Mouse (Mus musculus): ENCODE results near the gene Pan3. TPM values are rescaled to one million over a fixed set of nuclear protein-coding genes. Genes with fewer than 3 reads are reported as not detected.
A peak's percentile ranks its signal among the peaks of the same experiment; 100 is the strongest.
"Not testable (repeated sequence)": the region's sequence is repeated elsewhere in the genome, so short reads cannot be mapped to it uniquely, and the experiment has no call there.

Pan3 gene
- polyA plus RNA-seq, 1 experiment from 2014 or later, result 39.7 TPM

DNA sequence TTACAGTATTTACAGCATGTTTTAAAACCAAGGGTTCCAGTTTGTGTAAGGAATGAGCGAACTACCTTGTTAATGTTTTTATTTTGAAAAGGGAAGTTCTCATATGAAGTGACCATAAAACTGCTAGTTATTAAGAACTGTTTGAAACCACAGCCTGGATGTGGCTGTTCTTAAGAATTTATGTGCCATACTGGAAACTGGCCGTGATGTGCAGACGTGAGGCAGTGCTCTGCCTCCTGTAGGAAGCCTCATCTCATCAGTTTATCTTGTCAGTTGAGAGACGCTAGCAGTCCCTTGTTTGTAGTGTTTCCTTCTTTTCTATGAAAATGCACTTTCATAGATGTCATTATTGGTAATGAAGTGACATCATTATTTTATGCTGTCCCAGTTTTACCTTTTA lies 109.9 kb downstream of the Pan3 start:
- 93% methylated on average over 4 of the region's 4 CpGs for WGBS
- DNase-seq (ENCODE audit: low spot score), result no peak
- Histone ChIP-seq H3K27ac (ENCODE audit: low read depth, low read length) (no peak overlapping the region), H3K4me2 (ENCODE audit: low read length) (no peak overlapping the region), H3K4me1 (ENCODE audit: control insufficient read depth, insufficient read depth, low read length) (no peaks in the 10 kb centered on the region), H3K36me3 (ENCODE audit: control insufficient read depth, insufficient read depth, low read length) (peaks cover 71% of the 10 kb centered on the region), H3K27me3 (replicated peaks; ENCODE audit: control insufficient read depth, insufficient read depth, low read length) (no peaks in the 10 kb centered on the region), H3K4me3 (ENCODE audit: low read depth, low read length) (no peak overlapping the region), H3K9ac (ENCODE audit: low read length) (no peak overlapping the region), H3K9me3 (replicated peaks; ENCODE audit: control insufficient read depth, low read length) (no peaks in the 10 kb centered on the region)
- no peak for ATAC-seq

DNA sequence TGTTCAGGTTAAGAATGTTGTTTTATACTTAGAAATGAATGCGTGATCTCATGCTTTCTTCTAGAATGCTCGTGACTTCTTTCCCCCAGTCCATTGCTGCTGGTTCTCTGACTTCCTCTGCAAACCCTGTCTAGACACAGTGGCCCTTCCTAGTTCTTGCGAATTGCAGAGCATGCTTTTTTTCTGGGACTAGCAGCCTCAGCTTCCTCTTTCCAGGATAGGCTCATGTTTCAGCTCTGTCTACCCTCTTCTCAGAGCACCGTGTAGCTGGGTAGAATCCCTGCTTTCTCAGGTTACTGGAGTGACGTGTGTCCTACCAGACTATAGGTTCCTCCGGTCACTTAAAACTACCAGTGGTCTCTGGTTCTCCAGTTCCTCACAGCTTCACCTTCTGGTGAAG lies 112.3 kb downstream of the Pan3 start:
- H3K27ac ChIP-seq (ENCODE audit: low read depth, low read length), result no peak overlapping the region
- H3K27me3 ChIP-seq (replicated peaks; ENCODE audit: control insufficient read depth, insufficient read depth, low read length), result no peaks in the 10 kb centered on the region
- no peak overlapping the region for H3K9ac ChIP-seq (ENCODE audit: low read length)
- H3K4me3 ChIP-seq (ENCODE audit: low read depth, low read length), result no peak overlapping the region
- DNase-seq (ENCODE audit: low spot score) (no peak), ATAC-seq (no peak)
- H3K4me2 ChIP-seq (ENCODE audit: low read length), result no peak overlapping the region
- H3K4me1 ChIP-seq (ENCODE audit: control insufficient read depth, insufficient read depth, low read length), result no peaks in the 10 kb centered on the region
- H3K9me3 ChIP-seq (replicated peaks; ENCODE audit: control insufficient read depth, low read length), result no peaks in the 10 kb centered on the region
- 87% methylated on average over 6 of the region's 6 CpGs for WGBS
- peaks cover 74% of the 10 kb centered on the region for H3K36me3 ChIP-seq (ENCODE audit: control insufficient read depth, insufficient read depth, low read length)

DNA sequence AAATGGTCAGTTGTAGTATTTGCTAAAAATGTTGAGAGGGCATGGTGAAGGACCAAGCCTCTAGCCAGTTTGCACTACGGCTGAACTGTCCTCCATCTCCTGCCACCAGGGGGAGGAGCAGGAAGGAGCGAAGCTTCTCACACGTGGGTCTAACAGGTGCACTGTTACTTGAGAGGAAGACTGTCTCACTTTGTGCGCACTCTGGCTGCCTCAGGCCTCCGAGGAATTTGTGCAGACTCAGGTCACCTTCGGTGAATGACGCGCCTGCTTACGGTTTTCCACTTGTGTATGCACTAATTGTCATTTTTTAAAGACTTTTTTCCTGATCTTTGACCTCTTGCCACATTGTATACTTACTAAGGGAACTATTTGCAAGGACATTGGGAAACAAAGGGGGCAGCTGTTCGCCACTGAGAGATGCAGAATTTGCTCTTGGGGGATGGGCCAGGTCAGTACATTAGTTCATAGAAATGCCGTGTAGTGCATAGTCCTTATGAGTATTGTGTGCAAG lies 115.8 kb downstream of the Pan3 start:
- no peak for ATAC-seq
- H3K4me3 ChIP-seq (ENCODE audit: low read depth, low read length), result no peak overlapping the region
- H3K36me3 ChIP-seq (ENCODE audit: control insufficient read depth, insufficient read depth, low read length), result peaks cover 75% of the 10 kb centered on the region
- no peak overlapping the region for H3K27ac ChIP-seq (ENCODE audit: low read depth, low read length)
- WGBS, result 71% methylated on average over 11 of the region's 11 CpGs
- H3K4me1 ChIP-seq (ENCODE audit: control insufficient read depth, insufficient read depth, low read length), result no peaks in the 10 kb centered on the region
- DNase-seq (ENCODE audit: low spot score), result peak; percentile 16
- no peaks in the 10 kb centered on the region for H3K9me3 ChIP-seq (replicated peaks; ENCODE audit: control insufficient read depth, low read length)
- H3K9ac ChIP-seq (ENCODE audit: low read length), result no peak overlapping the region
- H3K4me2 ChIP-seq (ENCODE audit: low read length), result no peak overlapping the region
- no peaks in the 10 kb centered on the region for H3K27me3 ChIP-seq (replicated peaks; ENCODE audit: control insufficient read depth, insufficient read depth, low read length)

DNA sequence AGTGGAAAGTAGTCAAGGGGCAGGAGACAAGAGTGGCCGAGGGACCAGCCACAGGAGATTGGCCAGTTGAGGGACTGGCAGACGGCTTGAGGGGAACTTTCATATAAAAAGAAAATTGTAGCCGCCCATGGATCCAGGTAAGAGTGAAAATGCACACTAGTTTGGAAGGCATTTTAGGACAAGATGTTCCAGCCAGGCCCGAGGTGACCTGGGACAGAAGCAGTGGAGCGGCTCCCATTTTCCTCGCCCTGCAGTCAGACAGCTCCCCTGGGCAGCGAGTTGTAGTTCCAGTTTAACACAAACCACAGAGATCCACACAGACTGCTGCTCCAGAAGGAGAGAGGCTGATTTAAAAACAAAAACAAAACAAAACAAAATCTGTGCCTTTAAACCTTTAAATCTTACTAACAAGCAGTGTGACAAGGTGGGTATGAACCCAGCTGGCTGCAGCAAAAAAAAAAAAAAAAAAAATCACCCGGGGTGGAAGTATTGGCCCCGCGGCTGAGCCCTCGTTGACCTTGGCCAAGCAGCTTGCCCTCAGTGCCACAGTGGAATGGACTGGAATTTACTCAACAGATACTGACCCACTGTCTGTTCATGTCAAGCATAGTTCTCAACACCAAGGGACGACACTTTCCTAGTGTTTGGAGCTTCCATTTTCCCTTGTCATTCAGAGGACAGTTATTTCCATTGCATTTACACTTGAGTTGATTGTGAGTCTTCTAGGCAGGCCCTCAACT lies 119.2 kb downstream of the Pan3 start:
- no peaks in the 10 kb centered on the region for H3K4me1 ChIP-seq (ENCODE audit: control insufficient read depth, insufficient read depth, low read length)
- no peak overlapping the region for H3K4me2 ChIP-seq (ENCODE audit: low read length)
- no peak for ATAC-seq
- no peaks in the 10 kb centered on the region for H3K27me3 ChIP-seq (replicated peaks; ENCODE audit: control insufficient read depth, insufficient read depth, low read length)
- 90% methylated on average over 12 of the region's 12 CpGs for WGBS
- no peak for DNase-seq (ENCODE audit: low spot score)
- no peak overlapping the region for H3K9ac ChIP-seq (ENCODE audit: low read length)
- no peaks in the 10 kb centered on the region for H3K9me3 ChIP-seq (replicated peaks; ENCODE audit: control insufficient read depth, low read length)
- H3K4me3 ChIP-seq (ENCODE audit: low read depth, low read length), result no peak overlapping the region
- no peak overlapping the region for H3K27ac ChIP-seq (ENCODE audit: low read depth, low read length)
- peaks cover 54% of the 10 kb centered on the region for H3K36me3 ChIP-seq (ENCODE audit: control insufficient read depth, insufficient read depth, low read length)

DNA sequence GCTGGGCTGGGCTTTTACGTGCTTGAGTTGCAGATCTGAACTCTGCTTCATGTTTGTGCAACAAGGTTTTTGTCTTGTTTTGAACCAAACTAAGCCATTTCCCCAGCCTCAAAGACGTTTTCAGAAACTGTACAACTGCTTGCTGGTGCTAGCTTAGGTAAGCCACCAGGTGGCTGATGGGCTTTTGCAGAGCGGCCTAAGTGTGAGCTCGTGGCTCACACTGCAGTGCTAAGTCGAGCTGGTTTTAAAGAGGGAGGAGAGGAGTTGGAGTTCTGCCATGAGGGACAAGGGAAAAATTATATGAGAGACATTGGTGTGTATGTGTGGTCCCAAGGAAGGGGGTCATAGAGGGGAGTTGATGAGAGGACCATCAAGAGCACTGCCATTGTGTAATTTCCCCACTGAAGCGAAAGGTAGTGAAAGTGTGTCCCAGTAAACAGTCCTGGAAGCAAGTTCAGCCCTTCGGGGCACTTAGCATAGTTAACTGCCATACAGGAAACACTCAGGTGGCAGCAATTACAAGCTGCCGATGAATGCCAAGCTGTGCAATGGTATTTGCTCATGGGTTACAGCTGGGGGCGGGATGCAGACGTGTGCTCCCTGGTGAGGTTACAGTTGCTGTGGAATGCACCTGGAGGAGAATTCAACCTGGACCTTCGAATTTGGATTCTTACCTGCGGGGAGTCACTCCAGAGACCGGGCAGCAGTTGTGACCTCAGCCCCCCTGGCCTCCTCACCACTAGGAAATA lies 122.1 kb downstream of the Pan3 start:
- Histone ChIP-seq H3K4me2 (ENCODE audit: low read length) (no peak overlapping the region), H3K27ac (ENCODE audit: low read depth, low read length) (no peak overlapping the region), H3K9ac (ENCODE audit: low read length) (no peak overlapping the region), H3K4me1 (ENCODE audit: control insufficient read depth, insufficient read depth, low read length) (no peaks in the 10 kb centered on the region), H3K36me3 (ENCODE audit: control insufficient read depth, insufficient read depth, low read length) (peaks cover 35% of the 10 kb centered on the region), H3K9me3 (replicated peaks; ENCODE audit: control insufficient read depth, low read length) (no peaks in the 10 kb centered on the region), H3K27me3 (replicated peaks; ENCODE audit: control insufficient read depth, insufficient read depth, low read length) (no peaks in the 10 kb centered on the region), H3K4me3 (ENCODE audit: low read depth, low read length) (no peak overlapping the region)
- WGBS, result 88% methylated on average over 13 of the region's 13 CpGs
- no peak for ATAC-seq
- no peak for DNase-seq (ENCODE audit: low spot score)

DNA sequence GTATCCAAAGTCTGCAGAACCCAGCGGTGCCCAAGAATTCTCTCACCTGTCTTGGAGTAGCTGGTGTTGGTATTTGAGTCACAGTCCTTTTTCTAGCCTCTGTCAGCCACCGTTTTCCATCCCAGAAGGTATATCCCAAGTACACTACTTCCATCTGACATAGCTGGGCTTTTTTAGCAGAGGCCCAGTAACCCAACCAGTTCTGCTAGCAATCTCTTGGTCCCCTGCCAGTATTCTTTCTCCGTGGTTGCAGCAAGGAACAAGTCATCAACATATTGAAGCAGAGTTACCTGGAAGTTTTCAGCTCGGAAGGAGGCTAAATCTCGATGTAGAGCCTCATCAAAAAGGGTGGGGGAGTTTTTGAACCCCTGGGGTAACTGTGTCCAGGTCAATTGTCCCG lies 127.7 kb downstream of the Pan3 start:
- H3K36me3 ChIP-seq (ENCODE audit: control insufficient read depth, insufficient read depth, low read length); H3K4me1 ChIP-seq (ENCODE audit: control insufficient read depth, insufficient read depth, low read length); H3K27me3 ChIP-seq (replicated peaks; ENCODE audit: control insufficient read depth, insufficient read depth, low read length); H3K9ac ChIP-seq (ENCODE audit: low read length); H3K9me3 ChIP-seq (replicated peaks; ENCODE audit: control insufficient read depth, low read length); DNase-seq (ENCODE audit: low spot score); H3K27ac ChIP-seq (ENCODE audit: low read depth, low read length); ATAC-seq; H3K4me2 ChIP-seq (ENCODE audit: low read length); H3K4me3 ChIP-seq (ENCODE audit: low read depth, low read length): not testable (repeated sequence)
- 73% methylated on average over 5 of the region's 6 CpGs for WGBS

DNA sequence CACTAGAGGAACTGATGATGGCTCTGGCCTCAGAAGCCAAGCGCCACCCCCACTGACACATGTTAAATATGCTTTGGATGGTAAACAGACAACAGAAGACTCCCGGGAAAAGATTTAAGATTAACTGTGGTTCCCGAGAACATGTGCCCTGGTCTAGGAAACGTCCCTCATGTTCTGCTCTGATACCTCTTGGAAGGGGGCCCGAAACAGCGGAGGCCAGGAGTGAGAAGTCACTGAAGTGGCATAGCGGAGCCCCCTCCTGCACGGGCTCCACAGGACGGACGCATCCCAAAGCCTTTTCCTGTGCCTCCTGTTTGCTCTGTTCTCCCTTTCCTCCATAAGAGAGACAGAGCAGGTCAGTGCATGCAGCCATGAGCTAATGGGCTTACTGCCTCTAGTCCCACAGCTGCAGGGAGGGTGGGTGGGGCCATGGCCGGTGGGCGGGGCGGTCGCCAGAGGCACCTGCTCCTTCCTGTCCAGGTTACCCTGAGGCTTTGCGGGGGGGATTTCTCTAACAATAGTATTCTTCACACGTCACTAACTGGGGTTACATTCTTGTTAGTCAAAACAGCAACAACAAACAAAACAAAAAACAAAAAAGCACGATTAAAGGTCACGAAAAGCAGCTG lies 133.7 kb downstream of the Pan3 start:
- Histone ChIP-seq H3K36me3 (ENCODE audit: control insufficient read depth, insufficient read depth, low read length) (no peaks in the 10 kb centered on the region), H3K27me3 (replicated peaks; ENCODE audit: control insufficient read depth, insufficient read depth, low read length) (no peaks in the 10 kb centered on the region), H3K9ac (ENCODE audit: low read length) (no peak overlapping the region), H3K27ac (ENCODE audit: low read depth, low read length) (no peak overlapping the region), H3K4me3 (ENCODE audit: low read depth, low read length) (no peak overlapping the region), H3K4me2 (ENCODE audit: low read length) (no peak overlapping the region), H3K9me3 (replicated peaks; ENCODE audit: control insufficient read depth, low read length) (no peaks in the 10 kb centered on the region), H3K4me1 (ENCODE audit: control insufficient read depth, insufficient read depth, low read length) (no peaks in the 10 kb centered on the region)
- no peak for ATAC-seq
- DNase-seq (ENCODE audit: low spot score), result no peak
- WGBS, result 39% methylated on average over 18 of the region's 18 CpGs

DNA sequence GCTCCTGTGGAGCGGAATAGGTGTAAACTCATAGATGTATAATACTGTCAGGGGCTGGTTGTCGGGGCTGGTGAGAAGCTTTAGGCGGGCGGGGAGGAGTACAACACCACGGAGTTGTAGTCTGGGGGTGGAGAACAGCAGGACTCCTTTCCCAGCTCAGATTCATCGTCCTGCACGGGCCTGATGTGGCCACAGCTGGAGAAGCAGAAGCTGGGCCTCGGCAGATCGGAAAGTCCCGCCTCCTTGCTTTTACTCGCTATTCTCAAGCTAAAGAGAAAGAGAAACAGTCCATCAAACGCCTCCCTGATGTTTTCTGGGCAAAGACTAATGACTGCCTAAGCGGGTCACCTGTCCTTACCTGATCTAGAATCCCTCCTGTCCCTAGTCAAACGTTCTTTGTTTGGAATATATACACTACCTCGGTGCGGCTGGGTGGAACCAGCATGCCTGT lies 134.2 kb downstream of the Pan3 start:
- 22% methylated on average over 16 of the region's 16 CpGs for WGBS
- H3K27ac ChIP-seq (ENCODE audit: low read depth, low read length), result no peak overlapping the region

More for the DNA sequence above, 134.2 kb downstream of the Pan3 start:
- no peaks in the 10 kb centered on the region for H3K36me3 ChIP-seq (ENCODE audit: control insufficient read depth, insufficient read depth, low read length)
- ATAC-seq (0 out of 2 replicates have a peak, but pooled peaks have one; percentile 20), DNase-seq (ENCODE audit: low spot score) (no peak)
- no peak overlapping the region for H3K9ac ChIP-seq (ENCODE audit: low read length)
- no peaks in the 10 kb centered on the region for H3K9me3 ChIP-seq (replicated peaks; ENCODE audit: control insufficient read depth, low read length)
- H3K4me3 ChIP-seq (ENCODE audit: low read depth, low read length), result no peak overlapping the region
- no peak overlapping the region for H3K4me2 ChIP-seq (ENCODE audit: low read length)
- H3K4me1 ChIP-seq (ENCODE audit: control insufficient read depth, insufficient read depth, low read length), result no peaks in the 10 kb centered on the region
- no peaks in the 10 kb centered on the region for H3K27me3 ChIP-seq (replicated peaks; ENCODE audit: control insufficient read depth, insufficient read depth, low read length)
